Mouse (Mus musculus): ENCODE measurements at regions not wholly inside any gene's neighbourhood (a gene's known extent, or its start where the extent isn't known, plus 50 kb on each side); places are given as distances from the start of the nearest gene placed in this dataset.

DNA sequence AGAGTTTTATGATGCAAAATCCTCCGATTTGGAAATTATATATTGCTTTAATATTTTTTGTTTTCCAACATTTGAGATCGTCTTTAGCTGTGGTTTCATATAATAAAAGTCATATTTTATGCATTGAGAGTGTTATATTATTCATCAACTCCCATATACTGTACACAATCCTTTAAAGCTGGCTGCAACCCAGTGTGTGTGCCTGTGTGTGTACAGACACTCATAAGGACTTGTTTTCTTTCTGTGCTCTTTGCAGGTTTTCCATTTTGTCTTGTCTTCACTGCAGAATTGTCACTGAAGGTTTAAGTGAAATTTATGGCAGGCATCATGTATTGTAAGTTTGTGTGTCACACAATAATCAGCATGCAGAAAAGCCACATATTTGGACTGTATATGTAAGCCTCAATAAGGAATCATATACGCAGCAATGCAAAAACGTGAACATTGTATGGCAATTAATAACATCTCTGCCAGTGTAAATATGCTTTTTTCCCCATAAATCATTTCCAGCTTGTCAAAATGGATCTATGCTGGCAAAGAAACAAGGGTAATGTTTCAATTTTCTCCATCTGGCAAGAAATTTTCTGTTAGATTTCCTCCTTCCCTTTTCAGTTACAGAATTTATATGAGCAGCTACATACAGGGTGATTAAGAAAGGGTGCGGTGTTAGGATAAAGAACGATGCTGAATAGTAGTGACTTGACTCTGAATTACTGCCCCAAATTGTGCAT lies 342.4 kb upstream of the Pkn2 start:
- no peak for DNase-seq (ENCODE audit: low read depth, low spot score)

DNA sequence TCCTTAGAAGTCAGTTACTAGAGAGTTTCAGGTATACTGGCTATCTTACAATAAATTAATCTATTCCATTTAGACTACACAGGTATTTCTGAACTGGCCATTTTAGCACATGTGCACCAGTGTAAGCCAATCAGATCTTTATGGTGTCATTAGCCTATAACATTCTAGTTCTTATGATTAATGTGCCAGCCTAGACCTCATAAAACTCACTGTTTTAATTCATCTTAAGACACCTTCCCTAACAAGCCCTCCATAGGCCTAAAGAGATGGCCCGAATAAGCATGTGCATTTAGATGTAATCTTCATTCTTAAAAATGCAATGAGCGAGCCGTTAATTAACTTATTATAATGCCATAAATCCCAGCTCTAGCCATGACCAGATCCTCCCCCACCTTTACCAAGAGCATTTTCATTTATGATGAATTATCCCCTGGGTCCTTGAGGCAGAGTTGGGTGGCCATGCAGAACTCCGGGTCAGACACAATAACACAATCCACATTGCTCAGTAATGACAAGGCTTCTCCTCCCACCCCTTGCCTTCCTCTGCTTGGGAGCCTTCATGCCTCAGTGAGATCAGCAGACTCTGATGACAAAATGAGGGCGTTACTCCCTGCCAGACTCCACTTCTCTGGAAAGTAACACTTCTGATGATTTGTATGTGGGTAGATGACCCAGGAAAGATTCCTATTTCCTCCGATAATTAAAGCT lies 311.6 kb upstream of the Pkn2 start:
- no peak for DNase-seq (ENCODE audit: low read depth, low spot score)

DNA sequence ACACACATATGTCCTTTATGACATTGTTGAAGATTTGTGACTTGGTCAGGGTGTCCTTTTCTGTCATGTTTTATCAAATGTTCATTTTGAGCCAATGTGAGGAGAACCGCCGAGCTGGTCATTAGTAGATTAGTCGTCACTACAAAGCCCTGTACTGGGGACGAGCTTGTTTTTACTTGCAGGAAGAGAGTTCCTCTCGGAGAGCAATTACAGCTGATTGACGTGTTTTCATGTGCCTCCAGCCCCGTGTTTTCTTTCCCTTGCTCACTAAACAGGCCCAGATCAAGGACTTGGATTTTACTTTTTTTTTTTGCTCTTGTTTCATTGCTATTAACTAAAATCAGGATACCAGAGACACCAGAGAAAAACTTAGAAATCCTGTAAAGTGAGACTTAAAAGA lies 307.1 kb upstream of the Pkn2 start:
- DNase-seq (ENCODE audit: low read depth, low spot score): no peak

DNA sequence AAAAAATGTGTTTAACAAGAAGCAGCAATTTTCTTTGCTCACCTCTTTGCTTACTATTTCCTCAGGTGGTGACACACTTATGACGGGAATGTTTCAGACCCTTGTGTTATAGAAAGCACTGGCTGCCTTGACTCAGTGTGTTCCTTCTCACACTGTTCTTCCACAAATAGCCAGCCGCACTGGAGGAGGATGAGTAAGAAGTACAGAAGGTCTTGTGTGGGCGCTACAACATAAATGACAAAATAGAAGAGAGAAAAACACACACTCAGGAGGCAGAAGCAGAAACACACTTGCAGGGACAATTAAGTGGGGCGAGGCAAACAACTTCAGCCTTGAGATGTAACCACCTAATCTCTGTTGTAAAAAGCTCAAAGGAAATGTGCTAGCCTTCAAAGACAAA lies 292.2 kb upstream of the Pkn2 start:
- peak; percentile 88 for DNase-seq (ENCODE audit: low read depth, low spot score)

DNA sequence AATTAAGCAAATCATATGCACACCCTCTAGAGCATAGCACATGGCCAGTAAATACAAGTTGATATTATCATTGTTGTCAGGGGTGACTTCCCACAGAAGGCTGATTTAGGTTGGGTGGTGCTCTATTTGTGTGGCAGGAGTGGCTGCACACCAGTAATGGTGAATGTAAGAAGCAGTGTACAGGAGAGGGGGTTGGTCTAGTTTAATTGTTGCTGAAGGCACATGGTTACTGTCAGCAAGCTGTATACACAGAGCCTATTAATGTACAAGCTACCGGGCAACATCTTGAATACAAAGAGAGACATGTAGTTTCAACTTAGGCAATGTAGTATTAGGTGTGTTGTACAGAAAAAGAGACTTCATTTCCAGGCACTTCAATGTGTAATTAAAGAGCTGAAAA lies 280.6 kb upstream of the Pkn2 start:
- no peak for DNase-seq (ENCODE audit: low read depth, low spot score)

DNA sequence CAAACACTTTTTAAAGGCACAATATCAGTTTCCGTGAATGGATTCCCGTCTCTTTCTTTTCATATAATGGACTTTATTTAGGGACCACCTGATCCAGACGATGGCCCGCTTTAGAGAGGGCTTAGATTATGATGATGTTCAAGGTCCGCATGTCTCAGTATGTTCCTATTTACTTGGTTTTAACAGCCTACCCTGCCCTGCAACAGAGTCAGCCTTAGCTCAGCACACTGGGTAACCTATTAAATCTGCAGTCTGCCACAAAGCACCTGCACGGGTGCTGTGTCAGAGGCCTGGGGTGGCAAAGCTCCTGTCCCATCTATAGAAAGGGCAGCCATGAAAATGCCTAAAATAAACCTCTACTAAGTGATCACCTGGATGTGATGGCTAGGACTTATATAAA lies 280.2 kb upstream of the Pkn2 start:
- DNase-seq (ENCODE audit: low read depth, low spot score): no peak

DNA sequence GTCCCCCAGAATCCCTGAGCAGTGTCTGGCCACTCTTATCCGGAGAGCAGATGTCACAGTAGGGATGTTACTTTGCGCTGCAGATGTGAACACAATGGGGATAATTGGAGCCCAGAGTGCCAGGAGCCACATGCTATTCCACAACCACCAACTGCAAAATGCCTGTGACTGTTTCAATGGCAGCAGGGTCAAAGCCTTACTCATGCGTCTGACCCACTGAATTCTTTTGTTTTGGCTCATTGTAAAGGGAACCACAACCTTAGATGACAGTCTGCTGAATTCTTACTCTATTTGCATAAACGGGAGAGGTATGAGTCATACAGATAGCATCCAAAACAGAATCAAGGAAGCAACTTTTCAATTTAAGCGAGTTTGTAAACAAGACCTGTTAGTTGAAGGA lies 276.8 kb upstream of the Pkn2 start:
- peak; percentile 6 for DNase-seq (ENCODE audit: low read depth, low spot score)

DNA sequence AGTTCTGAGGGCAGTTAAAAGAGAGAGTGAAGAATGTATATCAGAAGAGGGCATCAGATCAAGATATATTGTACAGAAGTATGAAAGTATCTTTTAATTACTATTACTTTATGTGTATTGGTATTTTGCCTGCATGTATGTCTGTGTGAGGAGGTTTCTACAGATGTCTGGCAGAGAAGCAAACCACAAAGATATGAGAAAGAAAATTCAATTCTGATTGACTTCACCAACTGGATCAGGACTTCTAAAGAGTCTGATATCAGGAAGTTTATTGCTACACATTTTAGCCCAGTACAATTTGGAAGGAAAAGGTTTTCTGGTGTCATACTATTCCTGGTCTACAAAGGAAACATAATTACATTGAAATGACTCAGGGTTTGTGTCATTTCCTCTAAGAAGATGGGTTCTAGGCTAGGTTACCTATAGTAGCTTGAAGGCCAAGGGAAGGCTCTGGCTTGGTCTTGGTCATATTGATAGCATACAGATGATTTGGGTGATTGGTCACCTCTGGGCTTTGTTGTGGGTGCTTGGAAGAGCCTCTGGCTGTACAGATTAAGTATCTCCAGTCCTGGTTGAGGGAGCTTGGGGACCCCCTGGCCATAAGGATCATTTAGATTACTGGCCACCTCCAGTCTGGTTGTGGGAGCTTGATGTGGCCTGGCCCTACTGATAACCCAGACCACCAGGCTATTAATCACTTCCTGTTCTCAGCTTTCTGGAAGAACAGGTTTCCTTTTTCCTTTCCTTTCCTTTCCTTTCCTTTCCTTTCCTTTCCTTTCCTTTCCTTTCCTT lies 275.1 kb upstream of the Pkn2 start:
- DNase-seq (ENCODE audit: low read depth, low spot score): no peak

DNA sequence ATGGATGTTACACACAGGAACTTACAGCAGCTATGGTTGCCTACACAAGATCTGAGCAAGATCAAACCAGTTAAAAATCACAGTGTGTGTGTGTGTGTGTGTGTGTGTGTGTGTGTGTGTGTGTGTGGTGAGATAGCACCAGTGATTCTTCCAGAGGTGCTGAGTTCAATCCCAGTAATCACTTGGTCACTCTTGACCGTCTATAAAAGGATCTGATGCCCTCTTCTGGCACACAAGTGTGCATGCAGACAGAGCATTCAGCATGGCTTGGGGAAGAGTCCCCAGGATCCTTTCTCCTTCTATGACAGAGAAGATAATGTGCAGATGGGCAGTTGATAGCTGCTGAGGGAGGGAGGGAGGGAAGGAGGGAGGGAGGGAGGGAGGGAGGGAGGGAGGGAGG lies 274.4 kb upstream of the Pkn2 start:
- no peak for DNase-seq (ENCODE audit: low read depth, low spot score)

DNA sequence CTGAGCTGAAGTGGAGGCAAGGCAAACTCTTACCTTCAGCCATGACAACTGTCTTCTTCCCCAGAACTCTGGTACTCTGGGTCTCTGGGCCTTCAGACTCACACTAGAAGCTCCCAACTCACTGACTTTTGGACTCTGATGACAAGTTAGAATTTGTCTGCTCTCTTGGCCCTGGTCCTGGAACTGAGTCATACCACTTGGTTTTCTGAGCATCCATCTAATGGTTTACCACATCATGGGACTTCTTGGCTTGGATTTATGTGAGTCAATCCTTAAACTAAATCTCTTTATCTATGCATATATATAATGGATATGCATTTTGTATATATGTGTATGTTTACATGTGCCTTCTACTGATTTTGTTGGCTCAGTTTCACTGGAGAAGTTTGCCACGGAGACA lies 273.8 kb upstream of the Pkn2 start:
- DNase-seq (ENCODE audit: low read depth, low spot score): no peak

DNA sequence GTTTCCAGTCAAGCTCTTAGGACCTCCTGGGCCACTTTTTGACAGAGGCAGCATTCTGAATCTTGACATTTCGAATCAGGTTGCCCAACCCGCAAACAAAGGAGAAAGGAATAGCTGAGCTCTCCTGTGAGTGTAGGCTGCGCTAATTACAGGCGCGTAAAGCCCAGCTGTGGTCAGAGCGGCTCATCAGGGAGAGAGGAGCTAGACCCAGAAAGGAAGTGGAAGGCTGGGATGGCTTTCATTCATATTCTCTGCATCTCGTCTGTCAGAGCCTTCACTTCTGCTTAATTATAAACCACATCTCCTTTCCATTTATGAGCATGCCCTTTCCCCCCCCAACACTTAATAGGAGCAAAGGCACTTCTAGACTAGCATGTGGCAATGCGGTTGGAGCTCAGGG lies 265.7 kb upstream of the Pkn2 start:
- DNase-seq (ENCODE audit: low read depth, low spot score): no peak

DNA sequence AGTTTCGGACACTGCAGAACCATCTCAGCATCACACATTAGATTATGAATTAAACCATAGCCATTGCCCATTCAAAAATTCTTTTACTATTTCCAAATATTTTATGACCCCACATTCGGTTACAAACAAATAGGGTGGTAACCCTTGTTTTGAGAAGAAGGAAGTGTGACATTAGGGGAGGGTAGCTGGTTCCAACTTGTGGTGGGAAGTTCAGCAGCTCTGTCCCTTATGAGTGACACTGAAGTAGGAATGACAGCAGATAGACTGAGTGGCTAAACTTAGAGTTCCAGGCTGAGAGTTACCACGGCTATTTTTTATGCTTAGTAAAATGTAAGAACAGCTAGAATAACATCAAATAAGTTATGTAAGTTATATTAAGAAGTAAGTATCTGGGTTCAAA lies 257.1 kb upstream of the Pkn2 start:
- DNase-seq (ENCODE audit: low read depth, low spot score): no peak

DNA sequence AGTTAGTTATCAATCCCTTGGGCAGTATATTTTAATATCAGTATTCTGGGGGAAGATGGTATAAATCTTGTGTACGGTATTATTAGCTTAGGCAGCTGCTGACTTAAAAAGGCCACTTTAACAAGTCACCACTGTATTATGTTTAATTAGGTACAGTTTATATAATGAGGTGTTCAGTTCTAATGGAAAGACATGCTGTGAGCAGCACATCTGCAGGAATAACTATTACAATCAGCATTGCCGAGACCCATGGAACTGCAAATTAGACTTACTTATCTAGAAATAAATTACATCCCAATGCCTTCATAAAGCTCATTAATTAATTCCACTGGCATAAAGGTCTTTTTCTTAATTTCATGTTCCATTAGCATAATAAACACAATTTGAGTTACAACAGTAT lies 252.7 kb upstream of the Pkn2 start:
- DNase-seq (ENCODE audit: low read depth, low spot score): no peak

DNA sequence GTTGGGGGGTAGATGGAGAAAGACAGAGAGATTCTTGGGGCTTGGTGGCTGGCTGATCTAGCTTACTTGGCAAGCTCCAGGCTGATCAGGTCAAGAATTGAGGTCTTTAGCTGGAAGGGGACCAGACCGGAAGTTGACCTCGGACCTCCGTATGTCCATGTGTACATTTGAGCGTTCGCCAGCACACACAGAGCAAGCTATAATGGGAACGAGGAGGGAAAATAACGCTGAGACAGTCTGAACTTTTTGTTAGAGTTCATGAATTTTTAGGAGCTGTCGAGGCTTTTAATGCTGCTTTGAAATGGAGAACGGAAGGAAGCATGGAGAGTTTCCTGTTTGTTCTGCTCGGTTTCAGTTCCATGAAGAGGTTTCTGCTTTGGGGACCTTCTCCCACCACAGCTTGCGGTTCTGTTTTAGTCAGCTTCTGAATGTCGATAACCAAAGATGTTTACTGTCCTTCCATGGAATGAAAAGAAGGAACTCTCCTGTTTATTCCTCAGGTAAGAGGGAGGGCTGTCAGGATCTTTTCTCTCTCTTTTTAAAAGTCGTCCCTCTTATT lies 226.0 kb upstream of the Pkn2 start:
- DNase-seq (ENCODE audit: low read depth, low spot score): no peak

DNA sequence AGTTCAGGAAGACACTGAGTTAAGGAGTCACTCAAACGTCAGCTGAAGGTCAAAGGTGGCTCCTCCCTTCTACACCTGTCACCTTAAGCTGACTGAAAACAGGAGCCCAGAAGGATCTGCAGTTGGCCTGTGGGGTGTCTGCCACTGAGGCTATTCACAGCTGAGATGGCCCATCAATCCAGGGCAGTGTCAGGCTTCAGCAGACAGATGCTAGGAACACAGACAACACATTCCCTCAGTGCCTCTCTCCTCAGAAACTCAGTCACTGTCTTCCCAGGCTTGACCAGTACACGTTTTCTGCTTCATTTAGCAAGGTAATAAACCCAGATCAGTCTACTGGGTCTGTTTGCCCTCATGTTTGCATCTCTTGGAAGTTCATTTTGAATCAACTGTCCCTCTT lies 222.9 kb upstream of the Pkn2 start:
- no peak for DNase-seq (ENCODE audit: low read depth, low spot score)

DNA sequence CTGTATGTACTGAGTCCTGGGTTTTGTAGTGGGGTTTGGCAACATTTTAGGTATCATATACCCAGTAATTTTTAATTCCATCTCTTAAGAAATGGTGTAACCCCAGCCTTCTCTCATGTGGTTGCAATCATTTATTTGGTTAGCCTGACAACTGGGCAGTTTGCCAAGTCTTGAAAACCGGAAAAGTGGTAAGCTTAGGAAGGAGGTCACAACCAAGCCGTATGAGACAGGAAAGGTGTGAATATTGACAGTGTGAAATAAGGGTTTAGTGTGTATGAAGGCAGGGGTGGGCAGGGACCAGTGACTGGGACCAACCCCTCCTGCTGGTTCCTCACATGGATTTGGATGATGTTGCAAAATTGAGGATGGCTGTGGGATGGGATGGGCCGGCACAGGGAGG lies 221.5 kb upstream of the Pkn2 start:
- no peak for DNase-seq (ENCODE audit: low read depth, low spot score)

DNA sequence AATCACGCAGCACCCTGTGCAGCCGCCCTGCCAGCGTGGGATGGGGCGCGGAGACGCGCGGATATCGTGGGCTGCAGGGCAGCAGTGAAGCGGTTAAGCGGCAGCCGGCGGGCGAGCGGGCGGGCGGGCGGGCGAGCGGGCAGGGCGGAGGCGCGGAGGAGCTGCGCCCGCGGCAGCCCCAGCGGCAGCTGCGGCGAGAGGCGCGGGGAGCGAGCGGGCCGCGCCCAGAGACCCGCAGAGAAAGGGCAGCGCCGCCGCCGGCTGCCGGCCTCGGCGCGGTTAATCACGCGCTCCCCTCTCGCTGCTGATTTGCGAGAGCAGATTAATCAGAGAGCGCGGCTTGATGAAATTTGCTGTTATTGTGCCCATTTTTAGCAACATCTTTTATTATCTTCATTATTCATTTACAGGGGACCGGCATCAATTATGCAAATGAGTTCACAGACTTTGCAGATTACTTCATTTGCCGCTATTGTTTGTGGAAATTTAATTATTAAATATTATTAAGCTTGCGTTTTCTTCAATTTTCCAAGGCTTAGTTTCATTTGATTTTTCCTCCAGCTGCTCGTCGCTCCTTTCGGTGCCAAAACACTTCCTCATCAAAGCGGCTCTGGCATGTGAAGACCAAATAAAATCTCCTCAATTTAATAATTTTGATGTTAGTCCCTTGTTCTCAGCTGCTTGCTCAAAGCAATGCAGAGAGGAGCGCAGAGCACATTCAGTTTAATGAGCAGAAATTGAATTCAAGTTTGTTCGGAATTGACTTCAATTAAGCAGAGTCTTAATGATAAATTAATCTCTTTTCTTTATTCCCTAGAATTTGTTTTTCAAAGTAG lies 219.2 kb upstream of the Pkn2 start:
- DNase-seq (ENCODE audit: low read depth, low spot score): peak; percentile 45

DNA sequence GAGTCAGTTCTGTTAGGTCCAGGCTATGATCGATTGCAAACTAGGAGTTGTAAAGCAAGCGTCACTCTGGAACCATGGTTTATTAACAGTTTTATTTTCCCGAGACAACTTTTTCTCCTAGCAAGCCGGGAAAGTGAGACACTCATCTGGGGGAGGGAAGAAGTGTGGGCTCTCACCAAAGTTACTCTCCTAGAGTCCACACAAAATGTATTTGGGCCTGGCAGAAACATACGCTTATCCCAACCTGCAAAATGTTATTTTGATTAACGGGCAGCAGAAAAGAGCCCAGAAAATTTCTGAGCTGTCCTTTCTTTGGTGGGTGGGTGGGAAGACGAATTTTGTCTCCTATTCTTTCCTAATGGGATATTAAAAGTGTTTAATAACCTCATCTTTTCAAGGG lies 218.4 kb upstream of the Pkn2 start:
- DNase-seq (ENCODE audit: low read depth, low spot score): peak; percentile 39

DNA sequence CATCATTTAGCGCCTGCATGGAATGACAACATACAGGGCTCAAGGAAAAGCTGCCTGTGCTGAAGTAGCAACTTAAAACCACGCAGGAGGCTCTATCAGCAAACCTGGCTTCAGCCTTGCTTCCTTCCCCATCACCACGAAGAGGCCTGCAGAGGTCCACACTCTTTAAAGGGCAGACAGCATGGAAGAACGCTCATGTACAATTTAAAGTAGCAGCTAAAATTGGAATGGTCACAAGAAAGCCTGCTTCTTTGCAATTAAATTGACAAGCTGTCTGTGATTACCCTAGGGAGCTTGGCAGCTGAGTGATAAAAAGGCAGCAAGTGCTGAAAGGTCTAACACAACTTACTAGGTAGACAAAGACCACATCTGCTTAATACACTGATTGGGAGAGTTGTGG lies 210.4 kb upstream of the Pkn2 start:
- no peak for DNase-seq (ENCODE audit: low read depth, low spot score)

DNA sequence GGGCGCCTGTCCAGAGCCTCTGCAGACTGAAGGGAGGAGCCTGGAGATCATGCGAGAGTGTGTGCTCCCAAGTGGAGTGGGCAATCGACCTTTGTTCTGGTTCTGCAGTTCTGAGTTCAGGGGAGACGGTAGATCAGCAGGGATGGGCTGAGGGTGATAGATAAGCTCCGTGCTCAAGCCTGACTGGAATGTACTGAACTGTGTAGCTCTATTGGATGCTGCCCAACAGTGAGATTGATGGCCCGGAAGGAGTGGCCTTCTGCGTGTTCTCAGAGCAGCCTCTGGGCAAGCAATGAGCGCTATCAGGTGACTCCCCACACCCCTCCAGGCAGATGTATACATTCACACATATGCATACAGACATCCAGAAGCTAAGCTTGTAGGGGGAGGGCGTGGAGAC lies 209.1 kb upstream of the Pkn2 start:
- no peak for DNase-seq (ENCODE audit: low read depth, low spot score)

DNA sequence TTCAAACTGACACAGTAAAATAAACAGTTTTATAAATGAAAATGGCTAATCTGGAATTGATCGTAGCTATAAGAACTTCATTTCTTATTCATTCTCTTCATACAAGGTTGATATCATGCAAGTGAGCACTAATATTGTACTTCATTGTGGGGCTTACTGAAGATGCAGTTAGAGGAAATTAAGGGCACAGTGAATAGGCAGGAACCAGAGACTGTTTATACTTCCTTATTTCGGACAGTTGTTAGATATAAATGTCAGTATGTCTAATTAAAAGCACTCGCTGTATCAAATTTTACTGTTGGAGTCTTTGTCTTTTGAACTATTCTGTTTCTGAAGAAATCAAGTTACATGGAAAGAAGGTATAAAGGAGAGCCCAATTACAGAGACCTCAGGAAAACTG lies 208.5 kb upstream of the Pkn2 start:
- DNase-seq (ENCODE audit: low read depth, low spot score): no peak

DNA sequence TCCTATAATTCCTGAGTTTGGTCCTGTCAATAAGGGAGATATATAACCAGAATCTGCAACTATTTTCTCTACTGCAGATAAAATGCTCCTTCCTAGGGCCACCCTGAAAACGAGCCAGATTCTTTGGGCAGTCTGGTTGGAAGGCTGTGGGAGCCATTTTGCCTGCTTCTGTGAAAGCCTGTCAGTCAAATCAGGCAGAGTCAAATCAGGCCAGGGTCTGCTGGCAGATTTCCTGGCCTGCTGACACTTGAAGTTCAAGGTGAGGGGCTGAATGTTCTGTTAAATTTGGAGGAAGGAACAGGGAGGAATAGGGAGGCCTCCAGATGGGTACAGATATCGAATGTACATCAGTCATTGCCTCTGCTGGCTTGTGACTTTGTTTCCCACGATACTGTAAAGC lies 206.0 kb upstream of the Pkn2 start:
- DNase-seq (ENCODE audit: low read depth, low spot score): no peak
